Mouse (Mus musculus): ENCODE results near the gene Klrb1c. TPM values are rescaled to one million over a fixed set of nuclear protein-coding genes. Genes with fewer than 3 reads are reported as not detected.
A peak's percentile ranks its signal among the peaks of the same experiment; 100 is the strongest.
"Not testable (repeated sequence)": the region's sequence is repeated elsewhere in the genome, so short reads cannot be mapped to it uniquely, and the experiment has no call there.

The Klrb1c gene
- total RNA-seq, 2 experiments from 2014 or later = 0.39 to 14.3 TPM

GRCm38 (mm10) chr6:128799144-128799895 is 10.3 kb upstream of the Klrb1c start:
- ATAC-seq (replicated peaks; ENCODE audit: low FRiP score, low TSS enrichment, poor library complexity, severe bottlenecking) = peak; percentile 59

- ATAC-seq (replicated peaks; ENCODE audit: low FRiP score, low TSS enrichment, poor library complexity, severe bottlenecking) = peak; percentile 4
Measured at GRCm38 (mm10) chr6:128798772-128799143, 9.7 kb upstream of the Klrb1c start.

GRCm38 (mm10) chr6:128797936-128798771 is 9.1 kb upstream of the Klrb1c start:
- peak; percentile 13 for ATAC-seq (replicated peaks; ENCODE audit: low FRiP score, low TSS enrichment, poor library complexity, severe bottlenecking)

- no peak for ATAC-seq (replicated peaks; ENCODE audit: low FRiP score, low TSS enrichment, poor library complexity, severe bottlenecking)
Measured at GRCm38 (mm10) chr6:128797185-128797905, 8.3 kb upstream of the Klrb1c start.

- ATAC-seq (replicated peaks; ENCODE audit: low FRiP score, low TSS enrichment, poor library complexity, severe bottlenecking) = no peak
Measured at GRCm38 (mm10) chr6:128796321-128796955, 7.4 kb upstream of the Klrb1c start.

GRCm38 (mm10) chr6:128793734-128794133 is 4.7 kb upstream of the Klrb1c start:
- 0 out of 2 replicates have a peak, but pooled peaks have one; percentile 18 for ATAC-seq (replicated peaks; ENCODE audit: low FRiP score, low TSS enrichment, poor library complexity, severe bottlenecking)

GRCm38 (mm10) chr6:128790491-128790994 is 1.5 kb upstream of the Klrb1c start:
- not testable (repeated sequence) for ATAC-seq (replicated peaks; ENCODE audit: low FRiP score, low TSS enrichment, poor library complexity, severe bottlenecking)

GRCm38 (mm10) chr6:128788517-128788916 is 498 bp downstream of the Klrb1c start:
- ATAC-seq (replicated peaks; ENCODE audit: low FRiP score, low TSS enrichment, poor library complexity, severe bottlenecking) = no peak

- ATAC-seq (replicated peaks; ENCODE audit: low FRiP score, low TSS enrichment, poor library complexity, severe bottlenecking) = not testable (repeated sequence)
Measured at GRCm38 (mm10) chr6:128786396-128786795, 2.6 kb downstream of the Klrb1c start.

GRCm38 (mm10) chr6:128769481-128770253 is 19.3 kb downstream of the Klrb1c start:
- ATAC-seq (replicated peaks; ENCODE audit: low FRiP score, low TSS enrichment, poor library complexity, severe bottlenecking) = no peak

GRCm38 (mm10) chr6:128768047-128768446 is 21.0 kb downstream of the Klrb1c start:
- no peak for ATAC-seq (replicated peaks; ENCODE audit: low FRiP score, low TSS enrichment, poor library complexity, severe bottlenecking)

GRCm38 (mm10) chr6:128766486-128767254 is 22.3 kb downstream of the Klrb1c start:
- peak; percentile 81 for ATAC-seq (replicated peaks; ENCODE audit: low FRiP score, low TSS enrichment, poor library complexity, severe bottlenecking)

- no peak for ATAC-seq (replicated peaks; ENCODE audit: low FRiP score, low TSS enrichment, poor library complexity, severe bottlenecking)
Measured at GRCm38 (mm10) chr6:128765211-128765610, 23.8 kb downstream of the Klrb1c start.

GRCm38 (mm10) chr6:128764598-128764997 is 24.4 kb downstream of the Klrb1c start:
- no peak for ATAC-seq (replicated peaks; ENCODE audit: low FRiP score, low TSS enrichment, poor library complexity, severe bottlenecking)

GRCm38 (mm10) chr6:128763736-128764523 is 25.1 kb downstream of the Klrb1c start:
- ATAC-seq (replicated peaks; ENCODE audit: low FRiP score, low TSS enrichment, poor library complexity, severe bottlenecking) = peak; percentile 82

GRCm38 (mm10) chr6:128762892-128763670 is 25.9 kb downstream of the Klrb1c start:
- not testable (repeated sequence) for ATAC-seq (replicated peaks; ENCODE audit: low FRiP score, low TSS enrichment, poor library complexity, severe bottlenecking)
